Comparison of ENCODE assay signal across 8 mouse cellular contexts in genomic region chr9:57765364-57766351, GRCm38 (mm10). TPM values are rescaled to one million over a fixed set of nuclear protein-coding genes. Genes with fewer than 3 reads are reported as not detected.
A peak's percentile ranks its signal among the peaks of the same experiment; 100 is the strongest.
DNase-seq lines count a peak whose midpoint lies in the region; ATAC-seq and TF ChIP-seq lines count a peak whose summit lies in the region.

TSS of gene Clk3 (minus strand) at chr9:57765860.

- peak within 1 kb of the TSS; percentile 85 for H3ac ChIP-seq in myocyte (ENCODE audit: control insufficient read depth, insufficient read length)

- peak; percentile 61 for ATAC-seq in embryonic facial prominence, embryonic 15.5 days (ENCODE audit: insufficient number of reproducible peaks, low FRiP score, low TSS enrichment, low read depth)
- ATAC-seq in kidney, postnatal 0 days (replicated peaks; ENCODE audit: low FRiP score, low read depth), result peak; percentile 61; the same call in 1 of the 2 replicates
- ATAC-seq in liver, embryonic 12.5 days, result peak; percentile 6
- peak; percentile 9 for ATAC-seq in stomach, embryonic 15.5 days (ENCODE audit: insufficient read depth, low FRiP score, low read depth)

- peaks cover 38% of the 10 kb centered on the region for H3K79me2 ChIP-seq in myocyte (ENCODE audit: control insufficient read depth, insufficient read depth)

- H3K4me3 ChIP-seq in embryonic facial prominence, embryonic 15.5 days (replicated peaks), result peak within 1 kb of the TSS; percentile 82
- H3K4me3 ChIP-seq in kidney, postnatal 0 days (replicated peaks; ENCODE audit: low read depth, low read length), result peak within 1 kb of the TSS; percentile 84
- H3K4me3 ChIP-seq in liver, embryonic 12.5 days, result peak within 1 kb of the TSS; percentile 87
- peak within 1 kb of the TSS; percentile 90 for H3K4me3 ChIP-seq in myocyte
- peak within 1 kb of the TSS; percentile 90 for H3K4me3 ChIP-seq in stomach, embryonic 15.5 days (replicated peaks)

- peaks cover 5% of the 10 kb centered on the region for H3K36me3 ChIP-seq in embryonic facial prominence, embryonic 15.5 days
- peaks cover 3% of the 10 kb centered on the region; the same call in 1 of the 2 replicates for H3K36me3 ChIP-seq in kidney, postnatal 0 days (ENCODE audit: insufficient read depth, low read length)
- peaks cover 26% of the 10 kb centered on the region for H3K36me3 ChIP-seq in liver, embryonic 12.5 days
- peaks cover 8% of the 10 kb centered on the region for H3K36me3 ChIP-seq in myocyte (ENCODE audit: control insufficient read depth, insufficient read depth)
- H3K36me3 ChIP-seq in stomach, embryonic 15.5 days, result peaks cover 9% of the 10 kb centered on the region

- peak within 1 kb of the TSS; percentile 99 for H3K27ac ChIP-seq in embryonic facial prominence, embryonic 15.5 days (replicated peaks)
- peak within 1 kb of the TSS; percentile 99 for H3K27ac ChIP-seq in kidney, postnatal 0 days
- H3K27ac ChIP-seq in liver, embryonic 12.5 days, result peak within 1 kb of the TSS; percentile 99
- peak within 1 kb of the TSS; percentile 99 for H3K27ac ChIP-seq in stomach, embryonic 15.5 days

- peak within 1 kb of the TSS; percentile 91 for H3K9ac ChIP-seq in embryonic facial prominence, embryonic 15.5 days
- H3K9ac ChIP-seq in kidney, postnatal 0 days (ENCODE audit: low read depth, low read length), result peak within 1 kb of the TSS; percentile 89
- H3K9ac ChIP-seq in liver, embryonic 12.5 days, result peak within 1 kb of the TSS; percentile 98
- H3K9ac ChIP-seq in stomach, embryonic 15.5 days, result peak within 1 kb of the TSS; percentile 94

- H3K27me3 ChIP-seq in embryonic facial prominence, embryonic 15.5 days, result no peaks in the 10 kb centered on the region
- no peaks in the 10 kb centered on the region for H3K27me3 ChIP-seq in kidney, postnatal 0 days (ENCODE audit: insufficient read depth, low read length)
- H3K27me3 ChIP-seq in liver, embryonic 12.5 days (replicated peaks), result peaks cover 13% of the 10 kb centered on the region; the same call in 1 of the 2 replicates
- no peaks in the 10 kb centered on the region for H3K27me3 ChIP-seq in myocyte (ENCODE audit: control insufficient read depth, insufficient read depth, insufficient read length)
- H3K27me3 ChIP-seq in stomach, embryonic 15.5 days (replicated peaks), result no peaks in the 10 kb centered on the region

- DNase-seq in CD4-positive helper T cell, adult 2 months (ENCODE audit: low read depth, low spot score), result peak; percentile 86
- peak in 1 of 2 experiments; percentile 31 for DNase-seq in adrenal gland, postnatal 4 days (ENCODE audit: low spot score in 2 of 2)
- peak; percentile 42 to 63 for DNase-seq in heart, adult 9 months (ENCODE audit: low spot score in 2 of 2)
- peak; percentile 72 for DNase-seq in kidney, postnatal 0 days (ENCODE audit: low spot score)

- TF ChIP-seq POLR2A in myocyte (IDR thresholded peaks at IDR 0.05; ENCODE audit: insufficient read length, low read depth), result peak; percentile 68

- peaks cover 35% of the 10 kb centered on the region for H3K4me1 ChIP-seq in embryonic facial prominence, embryonic 15.5 days
- H3K4me1 ChIP-seq in kidney, postnatal 0 days (replicated peaks; ENCODE audit: insufficient read depth, low read length), result peaks cover 16% of the 10 kb centered on the region
- peaks cover 79% of the 10 kb centered on the region for H3K4me1 ChIP-seq in liver, embryonic 12.5 days
- peaks cover 33% of the 10 kb centered on the region for H3K4me1 ChIP-seq in stomach, embryonic 15.5 days

- peak within 1 kb of the TSS; percentile 96 for H3K4me2 ChIP-seq in embryonic facial prominence, embryonic 15.5 days (replicated peaks)
- peak within 1 kb of the TSS; percentile 93 for H3K4me2 ChIP-seq in kidney, postnatal 0 days (ENCODE audit: low read length)
- H3K4me2 ChIP-seq in liver, embryonic 12.5 days, result peak within 1 kb of the TSS; percentile 92
- H3K4me2 ChIP-seq in myocyte (ENCODE audit: low read depth), result peak within 1 kb of the TSS; percentile 84
- peak within 1 kb of the TSS; percentile 89 for H3K4me2 ChIP-seq in stomach, embryonic 15.5 days

- H3K9me3 ChIP-seq in embryonic facial prominence, embryonic 15.5 days (replicated peaks), result no peaks in the 10 kb centered on the region
- no peaks in the 10 kb centered on the region for H3K9me3 ChIP-seq in kidney, postnatal 0 days (replicated peaks; ENCODE audit: low read length)
- no peaks in the 10 kb centered on the region for H3K9me3 ChIP-seq in liver, embryonic 12.5 days (replicated peaks)
- H3K9me3 ChIP-seq in stomach, embryonic 15.5 days, result no peaks in the 10 kb centered on the region

- TF ChIP-seq CTCF in kidney, postnatal 0 days (IDR thresholded peaks at IDR 0.05; ENCODE audit: low read depth), result no peak; the same call in 1 of the 2 replicates

- under 1% methylated on average over 93 of the region's 93 CpGs for WGBS in embryonic facial prominence, embryonic 15.5 days
- WGBS in kidney, postnatal 0 days, result under 1% methylated on average over 93 of the region's 93 CpGs
- under 1% methylated on average over 93 of the region's 93 CpGs for WGBS in liver, embryonic 12.5 days (ENCODE audit: insufficient replicate concordance)
- WGBS in stomach, embryonic 15.5 days, result under 1% methylated on average over 91 of the region's 93 CpGs

TF ChIP-seq in myocyte, 11 proteins besides CTCF, POLR2A, EP300 and RAD21:
- TF ChIP-seq MYOD1 (IDR thresholded peaks at IDR 0.05; ENCODE audit: control insufficient read depth in 1 of 3, insufficient read length in 2 of 3, low read depth in 2 of 3) (peak in 1 of 3 experiments; percentile 20), CEBPB (IDR thresholded peaks at IDR 0.05; ENCODE audit: insufficient read depth, poor library complexity, severe bottlenecking) (no peak), E2F4 (IDR thresholded peaks at IDR 0.05; ENCODE audit: insufficient read depth) (peak; percentile 82)
TF ChIP-seq in myocyte: peak in this region for 2.

RNA-seq across cellular contexts. Expression of gene Clk3, which starts in this region (rescaled TPM):
- total RNA-seq in adrenal gland, postnatal 4 days (2021), result 10 to 100 TPM; 72.6 to 82.5 TPM
- polyA plus RNA-seq in embryonic facial prominence, embryonic 15.5 days (2015; fragmentation: Nextera tagmentation; extraction: Ambion mirVana), result 78.4 and 80.2 TPM in 2 replicates
- 50.3 and 51.7 TPM in 2 replicates for polyA plus RNA-seq in kidney, postnatal 0 days (2015; fragmentation: Nextera tagmentation; extraction: Ambion mirVana)
- 99.8 and 104 TPM in 2 replicates for polyA plus RNA-seq in liver, embryonic 12.5 days (2016; fragmentation: Nextera tagmentation; extraction: Ambion mirVana)
- polyA plus RNA-seq in myocyte (2012; fragmentation: generic; extraction: Trizol), result 47.1 TPM
- 68.3 and 69.6 TPM in 2 replicates for polyA plus RNA-seq in stomach, embryonic 15.5 days (2015; fragmentation: Nextera tagmentation; extraction: Ambion mirVana)

Comparison
In these comparisons a context has a peak if more than half of its experiments do, and no peak if none do; other contexts are left out.
1. ATAC-seq: peak in every context shown above with its lines; median percentile 61 in embryonic facial prominence, embryonic 15.5 days; 61 in kidney, postnatal 0 days; 9 in stomach, embryonic 15.5 days; 6 in liver, embryonic 12.5 days.